Mouse (Mus musculus): Measurements from ENCODE around the gene Hps4.

DNA sequence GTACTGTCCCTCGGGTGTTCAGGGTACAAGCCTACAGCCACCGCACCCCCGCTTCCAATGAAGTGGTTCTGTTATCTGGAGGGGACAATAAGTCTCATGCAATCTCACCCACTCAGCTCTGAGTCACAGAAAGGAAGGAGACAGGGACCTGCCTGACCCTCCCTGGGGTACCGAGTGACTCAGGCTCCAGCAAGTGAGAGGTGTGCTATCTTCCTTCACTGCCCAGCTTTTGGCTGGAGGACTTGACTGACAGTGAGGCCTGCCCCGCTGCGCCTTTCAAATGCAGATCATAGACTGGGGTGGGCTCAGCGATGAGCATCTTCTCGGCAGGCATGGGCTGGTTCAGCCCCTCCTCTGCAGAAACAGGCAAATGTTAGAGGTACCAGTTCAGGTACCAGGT, 47.7 kb upstream of the Hps4 start:
- no peak for TF ChIP-seq CTCF (IDR thresholded peaks at IDR 0.05; ENCODE audit: low read depth, low read length)
- TF ChIP-seq POLR2A (IDR thresholded peaks at IDR 0.05; ENCODE audit: borderline replicate concordance, low read depth, low read length) = no peak

Data from bone marrow macrophage, adult 2 months (primary cell).